Mouse (Mus musculus) ES-E14 (cell line): ENCODE measurements around the gene Vmn1r10. TPM values are rescaled to one million over a fixed set of nuclear protein-coding genes. Genes with fewer than 3 reads are reported as not detected.

Experiments used
- DNase-seq: peaks from one replicate; pipeline ENCODE4 v3.0.0-alpha.2; 2013; ENCODE audit warnings: low read depth, low spot score
- H3K27ac ChIP-seq: 2 replicates; pipeline ENCODE4 v1.5.1; 2012; ENCODE audit warnings: low read depth, mild to moderate bottlenecking, low read length, moderate library complexity, mixed read lengths; ENCODE audit not compliant: poor library complexity, insufficient read depth, severe bottlenecking
- H3K36me3 ChIP-seq: 2 replicates; pipeline ENCODE4 v1.6.1; 2012; ENCODE audit warnings: mild to moderate bottlenecking, low read length, moderate library complexity, mixed read lengths; ENCODE audit not compliant: control insufficient read depth, poor library complexity, insufficient read depth, severe bottlenecking
- H3K4me1 ChIP-seq, 2 experiments: fragments of 150-350 bp in 1 of 2; sonication (generic) in 1 of 2; 2 replicates each; pipeline ENCODE4 v1.6.1; 2012; ENCODE audit warnings: low read length in 2 of 2, mild to moderate bottlenecking in 1 of 2, mixed read lengths in 1 of 2; ENCODE audit not compliant: control insufficient read depth in 2 of 2, insufficient read depth in 2 of 2, poor library complexity in 1 of 2
- H3K4me3 ChIP-seq, 2 experiments: fragments of 150-350 bp in 1 of 2; sonication (generic) in 1 of 2; 2 replicates each; pipeline ENCODE4 v1.5.1; 2012; ENCODE audit warnings: low read length in 2 of 2, low read depth in 1 of 2, mild to moderate bottlenecking in 1 of 2, mixed read lengths in 1 of 2; ENCODE audit not compliant: insufficient read depth in 1 of 2, poor library complexity in 1 of 2, severe bottlenecking in 1 of 2
- H3K9ac ChIP-seq: 2 replicates; pipeline ENCODE4 v1.6.1; 2012; ENCODE audit warnings: low read depth, mild to moderate bottlenecking, low read length, mixed read lengths; ENCODE audit not compliant: poor library complexity, insufficient read depth, severe bottlenecking
- H3K9me3 ChIP-seq: fragments of 150-350 bp; sonication (generic); 2 replicates; pipeline ENCODE4 v1.6.1; 2012; ENCODE audit warnings: low read depth, mild to moderate bottlenecking, low read length; ENCODE audit not compliant: control insufficient read depth, insufficient read depth
- ZC3H11A ChIP-seq: IDR thresholded peaks from 2 replicates; pipeline ENCODE4 v1.6.1; 2012; ENCODE audit warnings: low read depth, mild to moderate bottlenecking, inconsistent platforms, low read length, borderline replicate concordance
- in situ Hi-C, 2 experiments: fragments of 600-800 bp; cut with MboI; formaldehyde crosslinking; loops; one replicate each; pipeline ENCODE4 v1.15.1; 2025; ENCODE audit warnings: low sequenced_read_pairs in 2 of 2, inconsistent platforms in 1 of 2; ENCODE audit not compliant: unreplicated experiment in 2 of 2
- total RNA-seq: library from RNA; depleted of rRNA; stranded (reverse); fragments of 300-350 nt; gene quantifications from 2 replicates; pipeline ENCODE4 v1.2.3, GENCODE M21; 2012; rRNA removed

Gene Vmn1r10
- total RNA-seq, 1 experiment: not detected

- no peak for TF ChIP-seq ZC3H11A
- no peak for DNase-seq
- no peaks in the 10 kb centered on the region for H3K4me1 ChIP-seq
These were observed 47.4 kb downstream of the Vmn1r10 start, which contains the start of gene Vmn1r12 for GRCm38 (mm10) chr6:57156619-57157018. Gene Vmn1r12 (plus strand): TSS chr6:57156919.

More at GRCm38 (mm10) chr6:57156619-57157018, 47.4 kb downstream of the Vmn1r10 start, which contains the start of gene Vmn1r12:
- no peak within 1 kb of the TSS for H3K9ac ChIP-seq
- in situ Hi-C loops: no loop called here
- no peak within 1 kb of the TSS for H3K4me3 ChIP-seq
- H3K36me3 ChIP-seq: no peaks in the 10 kb centered on the region
- H3K9me3 ChIP-seq: no peaks in the 10 kb centered on the region
- no peak within 1 kb of the TSS for H3K27ac ChIP-seq

Other genes starting within 250 kb of the Vmn1r10 start
- gene Nt5c3, start 185.5 kb upstream of the Vmn1r10 start, total RNA-seq: 15.6 and 17.7 TPM in 2 replicates
- 0.36 TPM in 1 of 2 replicates, not detected in the other for gene Vmn1r4, start 185.4 kb upstream of the Vmn1r10 start, total RNA-seq
- not detected in 2 replicates for gene Vmn1r5, start 139.2 kb upstream of the Vmn1r10 start, total RNA-seq
- gene Vmn1r6, start 112.2 kb upstream of the Vmn1r10 start, total RNA-seq: not detected in 2 replicates
- not detected in 2 replicates for gene Vmn1r7, start 84.1 kb upstream of the Vmn1r10 start, total RNA-seq
- not detected in 2 replicates for gene Vmn1r8, start 77.2 kb upstream of the Vmn1r10 start, total RNA-seq
- gene Vmn1r9, start 42.7 kb upstream of the Vmn1r10 start, total RNA-seq: not detected in 2 replicates
- not detected in 2 replicates for gene Vmn1r11, start 24.0 kb downstream of the Vmn1r10 start, total RNA-seq
- not detected in 2 replicates for gene Vmn1r12, start 47.5 kb downstream of the Vmn1r10 start, total RNA-seq
- not detected in 2 replicates for gene Vmn1r13, start 93.8 kb downstream of the Vmn1r10 start, total RNA-seq
- 0.04 and 0.05 TPM in 2 replicates for gene Vmn1r14, start 122.2 kb downstream of the Vmn1r10 start, total RNA-seq
- gene Vmn1r15, start 148.5 kb downstream of the Vmn1r10 start, total RNA-seq: not detected in 2 replicates
- not detected in 2 replicates for gene Vmn1r16, start 220.0 kb downstream of the Vmn1r10 start, total RNA-seq